Mouse (Mus musculus) ES-E14 (cell line): ENCODE measurements around the gene Hivep3. TPM values are rescaled to one million over a fixed set of nuclear protein-coding genes. Genes with fewer than 3 reads are reported as not detected.

ENCODE experiments used
- DNase-seq: peaks from one replicate; pipeline ENCODE4 v3.0.0-alpha.2; 2013; ENCODE audit warnings: low read depth, low spot score
- H3K27ac ChIP-seq: 2 replicates; pipeline ENCODE4 v1.5.1; 2012; ENCODE audit warnings: low read depth, mild to moderate bottlenecking, low read length, moderate library complexity, mixed read lengths; ENCODE audit not compliant: poor library complexity, insufficient read depth, severe bottlenecking
- H3K36me3 ChIP-seq: 2 replicates; pipeline ENCODE4 v1.6.1; 2012; ENCODE audit warnings: mild to moderate bottlenecking, low read length, moderate library complexity, mixed read lengths; ENCODE audit not compliant: control insufficient read depth, poor library complexity, insufficient read depth, severe bottlenecking
- H3K4me1 ChIP-seq, 2 experiments: fragments of 150-350 bp in 1 of 2; sonication (generic) in 1 of 2; 2 replicates each; pipeline ENCODE4 v1.6.1; 2012; ENCODE audit warnings: low read length in 2 of 2, mild to moderate bottlenecking in 1 of 2, mixed read lengths in 1 of 2; ENCODE audit not compliant: control insufficient read depth in 2 of 2, insufficient read depth in 2 of 2, poor library complexity in 1 of 2
- H3K4me3 ChIP-seq, 2 experiments: fragments of 150-350 bp in 1 of 2; sonication (generic) in 1 of 2; 2 replicates each; pipeline ENCODE4 v1.5.1; 2012; ENCODE audit warnings: low read length in 2 of 2, low read depth in 1 of 2, mild to moderate bottlenecking in 1 of 2, mixed read lengths in 1 of 2; ENCODE audit not compliant: insufficient read depth in 1 of 2, poor library complexity in 1 of 2, severe bottlenecking in 1 of 2
- H3K9ac ChIP-seq: 2 replicates; pipeline ENCODE4 v1.6.1; 2012; ENCODE audit warnings: low read depth, mild to moderate bottlenecking, low read length, mixed read lengths; ENCODE audit not compliant: poor library complexity, insufficient read depth, severe bottlenecking
- H3K9me3 ChIP-seq: fragments of 150-350 bp; sonication (generic); 2 replicates; pipeline ENCODE4 v1.6.1; 2012; ENCODE audit warnings: low read depth, mild to moderate bottlenecking, low read length; ENCODE audit not compliant: control insufficient read depth, insufficient read depth
- CHD2 ChIP-seq: IDR thresholded peaks from 2 replicates; pipeline ENCODE4 v1.6.1; 2014; ENCODE audit warnings: mild to moderate bottlenecking, low read depth, low read length, inconsistent platforms
- HCFC1 ChIP-seq: IDR thresholded peaks from 2 replicates; pipeline ENCODE4 v1.6.1; 2012; ENCODE audit warnings: low read length, inconsistent platforms, borderline replicate concordance; ENCODE audit not compliant: insufficient read depth
- MAFK ChIP-seq: IDR thresholded peaks from 2 replicates; pipeline ENCODE4 v1.6.1; 2014; ENCODE audit warnings: mild to moderate bottlenecking, low read depth, low read length, inconsistent platforms; ENCODE audit not compliant: insufficient read depth
- ZC3H11A ChIP-seq: IDR thresholded peaks from 2 replicates; pipeline ENCODE4 v1.6.1; 2012; ENCODE audit warnings: low read depth, mild to moderate bottlenecking, inconsistent platforms, low read length, borderline replicate concordance
- ZNF384 ChIP-seq: IDR thresholded peaks from 2 replicates; pipeline ENCODE4 v1.6.1; 2012; ENCODE audit warnings: low read depth, low read length, inconsistent platforms
- in situ Hi-C, 2 experiments: fragments of 600-800 bp; cut with MboI; formaldehyde crosslinking; loops; one replicate each; pipeline ENCODE4 v1.15.1; 2025; ENCODE audit warnings: low sequenced_read_pairs in 2 of 2, inconsistent platforms in 1 of 2; ENCODE audit not compliant: unreplicated experiment in 2 of 2
- total RNA-seq: library from RNA; depleted of rRNA; stranded (reverse); fragments of 300-350 nt; gene quantifications from 2 replicates; pipeline ENCODE4 v1.2.3, GENCODE M21; 2012

The Hivep3 gene
- total RNA-seq, 1 experiment, result 1.4 TPM

DNA sequence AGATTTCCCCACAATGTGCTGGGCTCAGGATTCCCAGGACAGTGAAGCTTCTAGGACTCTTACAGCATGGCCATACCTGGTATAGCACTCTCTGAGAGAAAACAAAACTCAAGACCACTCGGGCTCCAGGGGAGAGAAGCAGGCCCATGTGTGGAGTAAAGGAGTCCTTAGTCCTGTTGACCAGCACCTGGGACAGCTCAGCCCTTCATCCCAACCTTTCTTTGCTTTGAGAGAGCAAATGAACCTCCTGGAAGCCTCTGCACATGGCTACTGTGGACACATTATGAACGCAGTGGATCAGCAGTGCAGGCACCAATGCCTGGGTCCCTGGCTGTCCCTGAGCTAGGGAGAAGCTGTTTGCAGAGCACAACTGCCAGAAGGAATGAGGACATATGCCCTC is 181.5 kb downstream of the Hivep3 start:
- Histone ChIP-seq H3K27ac (no peak overlapping the region), H3K36me3 (no peaks in the 10 kb centered on the region), H3K4me3 (no peak overlapping the region), H3K9me3 (no peaks in the 10 kb centered on the region), H3K9ac (no peak overlapping the region), H3K4me1 (no peaks in the 10 kb centered on the region)
- in situ Hi-C loops, result no loop called here
- TF ChIP-seq MAFK (no peak), ZNF384 (no peak), CHD2 (no peak), HCFC1 (no peak), ZC3H11A (no peak)
- no peak for DNase-seq

DNA sequence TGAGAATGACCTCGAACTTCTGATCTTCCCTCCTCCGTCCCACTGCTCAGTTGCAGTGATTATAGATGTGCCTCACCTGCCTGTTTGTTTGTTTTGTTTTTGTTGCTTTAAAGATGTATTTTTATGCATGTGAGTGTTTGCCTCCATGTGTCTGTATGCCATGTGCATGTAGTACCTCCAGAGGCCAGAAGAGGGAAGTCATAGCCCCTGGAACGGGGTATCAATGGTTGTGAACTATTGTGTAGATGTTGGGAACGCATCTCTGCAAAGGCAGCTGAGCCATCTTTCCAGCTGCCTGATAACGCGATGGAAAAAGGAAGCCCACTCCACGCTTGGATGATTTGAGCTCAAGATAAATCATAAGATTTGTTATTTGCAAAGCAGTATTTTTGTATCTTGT is 183.9 kb downstream of the Hivep3 start:
- Histone ChIP-seq H3K4me3 (no peak overlapping the region), H3K27ac (no peak overlapping the region), H3K4me1 (no peaks in the 10 kb centered on the region), H3K9ac (no peak overlapping the region), H3K9me3 (no peaks in the 10 kb centered on the region), H3K36me3 (no peaks in the 10 kb centered on the region)
- peak; percentile 38 for DNase-seq
- in situ Hi-C loops, result no loop called here
- TF ChIP-seq ZC3H11A (peak; percentile 68), MAFK (no peak)

DNA sequence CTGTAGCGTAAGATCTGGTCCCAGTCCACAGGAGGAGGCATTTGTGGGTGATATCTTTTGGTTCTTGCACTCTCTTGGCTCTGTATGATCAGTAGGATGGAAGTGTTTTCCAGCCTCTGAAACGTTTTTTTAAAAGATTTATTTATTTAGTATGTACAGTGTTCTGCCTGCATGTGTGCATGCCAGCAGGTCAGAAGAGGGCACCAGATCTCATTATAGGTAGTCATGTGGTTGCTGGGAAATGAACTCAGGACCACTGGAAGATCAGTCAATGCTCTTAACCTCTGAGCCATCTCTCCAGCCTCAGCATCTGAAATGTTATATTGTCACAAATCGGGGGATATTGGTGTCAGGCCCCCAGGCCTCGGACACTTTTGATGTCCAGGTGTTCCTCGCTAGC is 185.8 kb downstream of the Hivep3 start:
- Histone ChIP-seq H3K27ac (no peak overlapping the region), H3K36me3 (no peaks in the 10 kb centered on the region), H3K9ac (no peak overlapping the region), H3K4me1 (no peaks in the 10 kb centered on the region), H3K9me3 (no peaks in the 10 kb centered on the region), H3K4me3 (no peak overlapping the region)
- no peak for DNase-seq
- no peak for TF ChIP-seq CHD2
- no peak for TF ChIP-seq HCFC1
- no peak for TF ChIP-seq MAFK
- TF ChIP-seq ZNF384, result no peak
- no peak for TF ChIP-seq ZC3H11A
- in situ Hi-C loops, result no loop called here

DNA sequence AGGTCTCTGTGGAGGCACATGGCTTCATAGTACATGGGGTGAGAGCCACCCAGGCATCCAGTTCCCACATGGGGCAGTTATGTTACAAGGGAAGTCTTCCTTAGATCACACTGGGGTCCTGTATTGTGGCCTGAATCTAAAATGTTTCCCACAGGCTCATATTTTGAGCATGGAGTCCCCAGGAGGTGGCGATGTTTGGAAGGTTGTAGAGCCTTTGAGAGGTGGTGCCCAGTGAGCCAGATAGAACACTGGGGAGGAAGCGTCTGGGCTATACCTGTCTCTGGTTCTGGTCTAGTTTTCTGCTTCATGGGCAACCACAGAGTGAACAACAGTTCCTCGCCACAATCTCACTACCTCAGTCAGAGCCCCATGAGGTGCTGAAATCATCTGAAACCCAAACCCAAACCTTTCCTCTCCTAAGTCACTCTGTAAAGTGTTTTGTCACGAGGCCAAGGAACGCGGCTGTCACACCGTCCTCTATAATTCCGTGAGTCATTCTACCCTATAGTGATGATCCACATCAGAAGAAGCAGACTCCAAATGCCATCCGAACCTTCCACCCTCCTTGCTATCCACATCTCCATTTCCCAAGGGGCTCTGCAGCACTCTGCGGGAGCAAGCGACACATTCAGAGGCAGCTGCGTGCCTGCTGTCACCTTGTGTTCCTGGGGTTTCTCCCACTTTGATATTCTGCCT is 187.6 kb downstream of the Hivep3 start:
- Histone ChIP-seq H3K27ac (no peak overlapping the region), H3K9ac (no peak overlapping the region), H3K4me3 (no peak overlapping the region), H3K4me1 (no peaks in the 10 kb centered on the region), H3K36me3 (no peaks in the 10 kb centered on the region), H3K9me3 (no peaks in the 10 kb centered on the region)
- TF ChIP-seq HCFC1, result no peak
- no peak for TF ChIP-seq ZC3H11A
- TF ChIP-seq CHD2, result no peak
- no peak for TF ChIP-seq MAFK
- no peak for TF ChIP-seq ZNF384
- peak; percentile 6 for DNase-seq
- in situ Hi-C loops, result no loop called here

DNA sequence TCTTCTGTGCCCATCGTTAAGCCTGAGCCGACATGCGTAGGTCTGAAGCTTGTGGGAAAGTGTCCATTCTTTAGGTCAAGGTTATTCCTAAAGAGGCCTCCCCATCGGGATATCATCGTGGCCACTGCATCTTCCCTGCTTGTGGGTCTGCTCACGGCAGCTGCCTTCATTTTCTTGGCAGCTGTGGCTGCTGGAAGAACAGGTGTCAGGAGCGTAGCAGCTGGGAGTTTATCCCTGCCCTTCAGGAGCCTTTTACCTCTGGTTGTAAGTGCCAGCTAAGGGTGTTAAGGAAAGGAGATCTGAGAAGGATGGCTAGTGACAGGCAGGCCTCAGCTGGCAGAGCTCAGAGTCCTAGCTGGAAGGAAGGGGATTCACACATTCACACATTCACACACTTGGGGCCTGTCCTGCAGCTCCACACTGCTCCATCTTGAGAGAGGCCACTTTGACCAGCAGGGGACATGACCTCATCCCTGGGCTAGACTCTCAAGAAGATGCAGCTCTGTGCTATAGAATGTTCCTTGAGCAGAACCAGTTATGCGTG is 188.2 kb downstream of the Hivep3 start:
- H3K9me3 ChIP-seq, result no peaks in the 10 kb centered on the region
- H3K36me3 ChIP-seq, result no peaks in the 10 kb centered on the region
- no peak for DNase-seq
- no peak for TF ChIP-seq CHD2
- no peak for TF ChIP-seq HCFC1
- no peak for TF ChIP-seq MAFK
- TF ChIP-seq ZNF384, result no peak
- TF ChIP-seq ZC3H11A, result no peak
- no peak overlapping the region for H3K27ac ChIP-seq
- in situ Hi-C loops, result no loop called here
- no peak overlapping the region for H3K4me3 ChIP-seq
- no peak overlapping the region for H3K9ac ChIP-seq
- H3K4me1 ChIP-seq, result no peaks in the 10 kb centered on the region
